Mouse (Mus musculus): ENCODE measurements around the gene Nat8f7.
"Not testable (repeated sequence)": the region's sequence is repeated elsewhere in the genome, so short reads cannot be mapped to it uniquely, and the experiment has no call there.

Nat8f7 gene

GRCm38 (mm10) chr6:85713105-85713504 lies at the start of gene Nat8f7:
TSS of gene Nat8f7 (minus strand) at chr6:85713205.
- DNase-seq (ENCODE audit: low read depth, low spot score), result not testable (repeated sequence)

- not testable (repeated sequence) for DNase-seq (ENCODE audit: low read depth, low spot score)
These were observed 49.7 kb upstream of the Nat8f7 start for GRCm38 (mm10) chr6:85762678-85763077.

- not testable (repeated sequence) for DNase-seq (ENCODE audit: low read depth, low spot score)
These were observed 42.8 kb upstream of the Nat8f7 start for GRCm38 (mm10) chr6:85755705-85756249.

- DNase-seq (ENCODE audit: low read depth, low spot score), result not testable (repeated sequence)
These were observed 3.4 kb downstream of the Nat8f7 start for GRCm38 (mm10) chr6:85709607-85710006.

- not testable (repeated sequence) for DNase-seq (ENCODE audit: low read depth, low spot score)
These were observed 3.8 kb downstream of the Nat8f7 start for GRCm38 (mm10) chr6:85709206-85709605.

GRCm38 (mm10) chr6:85701943-85702342 lies 11.1 kb downstream of the Nat8f7 start:
- DNase-seq (ENCODE audit: low read depth, low spot score), result not testable (repeated sequence)
